Mouse (Mus musculus): ENCODE results near the gene Erv3.
"Not testable (repeated sequence)": the region's sequence is repeated elsewhere in the genome, so short reads cannot be mapped to it uniquely, and the experiment has no call there.

Gene Erv3

GRCm38 (mm10) chr2:131863472-131863871 is 3.9 kb upstream of the Erv3 start:
- no peak for DNase-seq

GRCm38 (mm10) chr2:131862617-131863275 is 3.2 kb upstream of the Erv3 start:
- DNase-seq = no peak

GRCm38 (mm10) chr2:131857838-131858237 is 1.7 kb downstream of the Erv3 start:
- no peak for DNase-seq

- no peak for DNase-seq
Measured at GRCm38 (mm10) chr2:131853719-131854118, 5.8 kb downstream of the Erv3 start.

- no peak for DNase-seq
Measured at GRCm38 (mm10) chr2:131851333-131852092, 8.0 kb downstream of the Erv3 start.

- DNase-seq = no peak
Measured at GRCm38 (mm10) chr2:131850047-131850446, 9.5 kb downstream of the Erv3 start.

- peak; percentile 60 for DNase-seq
Measured at GRCm38 (mm10) chr2:131847501-131848359, 11.8 kb downstream of the Erv3 start.

GRCm38 (mm10) chr2:131846811-131847210 is 12.7 kb downstream of the Erv3 start:
- no peak for DNase-seq

GRCm38 (mm10) chr2:131846132-131846710 is 13.3 kb downstream of the Erv3 start:
- DNase-seq = no peak

- DNase-seq = no peak
Measured at GRCm38 (mm10) chr2:131845671-131846070, 13.9 kb downstream of the Erv3 start.

GRCm38 (mm10) chr2:131842568-131842967 is 17.0 kb downstream of the Erv3 start:
- peak; percentile 74 for DNase-seq

GRCm38 (mm10) chr2:131841321-131841693 is 18.2 kb downstream of the Erv3 start:
- DNase-seq = no peak

- DNase-seq = no peak
Measured at GRCm38 (mm10) chr2:131840611-131841320, 18.8 kb downstream of the Erv3 start.

- DNase-seq = no peak
Measured at GRCm38 (mm10) chr2:131834296-131834695, 25.3 kb downstream of the Erv3 start.

GRCm38 (mm10) chr2:131831861-131832260 is 27.7 kb downstream of the Erv3 start:
- DNase-seq = no peak

- DNase-seq = not testable (repeated sequence)
Measured at GRCm38 (mm10) chr2:131830945-131831344, 28.6 kb downstream of the Erv3 start.

GRCm38 (mm10) chr2:131827999-131828975 is 31.3 kb downstream of the Erv3 start:
- DNase-seq = peak; percentile 32

GRCm38 (mm10) chr2:131827026-131827687 is 32.4 kb downstream of the Erv3 start:
- peak; percentile 84 for DNase-seq

GRCm38 (mm10) chr2:131825498-131825897 is 34.0 kb downstream of the Erv3 start:
- peak; percentile 90 for DNase-seq

- DNase-seq = peak; percentile 79
Measured at GRCm38 (mm10) chr2:131823931-131824330, 35.6 kb downstream of the Erv3 start.

- DNase-seq = no peak
Measured at GRCm38 (mm10) chr2:131822492-131822891, 37.1 kb downstream of the Erv3 start.
